In genomic region chr1:191099114-191099513, GRCm38 (mm10) we compare ENCODE assay signal across 11 mouse cellular contexts. TPM values are rescaled to one million over a fixed set of nuclear protein-coding genes. Genes with fewer than 3 reads are reported as not detected.
DNase-seq lines count a peak whose midpoint lies in the region; ATAC-seq and TF ChIP-seq lines count a peak whose summit lies in the region.
"Had no signal": no experiment of that assay in that cellular context is flagged by ENCODE, and none has a peak within 500 bp of the region (broad histone marks: within the 10 kb centered on the region; RNA-seq: fewer than 3 reads in every experiment).

No protein-coding gene starts in this region.

- DNase-seq in heart, postnatal 36 days: no peak
- DNase-seq in midbrain, embryonic 10.5 days (ENCODE audit: low spot score): no peak
- DNase-seq in limb, embryonic 14.5 days (ENCODE audit: low spot score): no peak
- DNase-seq in retina, embryonic 14.5 days (ENCODE audit: low spot score): no peak
- DNase-seq in frontal cortex, postnatal 36 days (ENCODE audit: low spot score in 2 of 2): no peak
- DNase-seq: adrenal gland, postnatal 25 days; cerebellum, adult 2 months; kidney, adult 9 months had no signal

- peak overlapping the region; percentile 99 for H3K4me2 ChIP-seq in heart, embryonic 13.5 days
- H3K4me2 ChIP-seq in midbrain, embryonic 16.5 days (ENCODE audit: low read length): no peak overlapping the region
- H3K4me2 ChIP-seq in limb, embryonic 14.5 days (replicated peaks; ENCODE audit: low read depth, low read length, severe bottlenecking): peak overlapping the region; percentile 97; the same call in 1 of the 2 replicates
- H3K4me2 ChIP-seq in stomach, embryonic 16.5 days (ENCODE audit: low read depth, low read length): peak overlapping the region; percentile 98

- H3K36me3 ChIP-seq in heart, embryonic 13.5 days: no peaks in the 10 kb centered on the region
- no peaks in the 10 kb centered on the region for H3K36me3 ChIP-seq in midbrain, embryonic 10.5 days
- no peaks in the 10 kb centered on the region for H3K36me3 ChIP-seq in midbrain, embryonic 16.5 days (ENCODE audit: control insufficient read depth, insufficient read depth, low read length)
- no peaks in the 10 kb centered on the region for H3K36me3 ChIP-seq in limb, embryonic 14.5 days (ENCODE audit: control insufficient read depth, insufficient read depth, low read length)
- no peaks in the 10 kb centered on the region for H3K36me3 ChIP-seq in stomach, embryonic 16.5 days (ENCODE audit: control insufficient read depth, insufficient read depth, low read length)

- no peak for ATAC-seq in heart, embryonic 13.5 days (ENCODE audit: extremely low read depth, insufficient number of reproducible peaks, low FRiP score, low TSS enrichment)
- ATAC-seq in midbrain, embryonic 16.5 days: no peak
- ATAC-seq in limb, embryonic 14.5 days (ENCODE audit: low FRiP score, low read depth): no peak
- ATAC-seq in stomach, embryonic 16.5 days (ENCODE audit: insufficient read depth, low FRiP score): no peak

- H3K27ac ChIP-seq in heart, embryonic 13.5 days (replicated peaks): no peak overlapping the region
- no peak overlapping the region for H3K27ac ChIP-seq in midbrain, embryonic 10.5 days (replicated peaks)
- H3K27ac ChIP-seq in midbrain, embryonic 16.5 days (ENCODE audit: low read length): no peak overlapping the region
- no peak overlapping the region for H3K27ac ChIP-seq in limb, embryonic 14.5 days (replicated peaks; ENCODE audit: low read depth, low read length)
- H3K27ac ChIP-seq in stomach, embryonic 16.5 days (ENCODE audit: low read length): no peak overlapping the region

- no peaks in the 10 kb centered on the region for H3K9me3 ChIP-seq in heart, embryonic 13.5 days
- H3K9me3 ChIP-seq in midbrain, embryonic 10.5 days (replicated peaks): no peaks in the 10 kb centered on the region
- H3K9me3 ChIP-seq in midbrain, embryonic 16.5 days (replicated peaks; ENCODE audit: control insufficient read depth, low read length, poor library complexity, severe bottlenecking): no peaks in the 10 kb centered on the region
- no peaks in the 10 kb centered on the region for H3K9me3 ChIP-seq in limb, embryonic 14.5 days (ENCODE audit: control insufficient read depth, low read length)
- no peaks in the 10 kb centered on the region for H3K9me3 ChIP-seq in stomach, embryonic 16.5 days (replicated peaks; ENCODE audit: control insufficient read depth, low read length)

- peaks cover 12% of the 10 kb centered on the region for H3K4me1 ChIP-seq in heart, embryonic 13.5 days
- peaks cover 19% of the 10 kb centered on the region for H3K4me1 ChIP-seq in midbrain, embryonic 10.5 days
- H3K4me1 ChIP-seq in midbrain, embryonic 16.5 days (ENCODE audit: control insufficient read depth, insufficient read depth, low read length): peaks cover 4% of the 10 kb centered on the region; the same call in 1 of the 2 replicates
- 0 out of 2 replicates have a peak, but pooled peaks cover 3% of the 10 kb centered on the region for H3K4me1 ChIP-seq in limb, embryonic 14.5 days (ENCODE audit: control insufficient read depth, insufficient read depth, low read length)
- H3K4me1 ChIP-seq in stomach, embryonic 16.5 days (ENCODE audit: control insufficient read depth, insufficient read depth, low read length): peaks cover 4% of the 10 kb centered on the region; the same call in 1 of the 2 replicates

- peaks cover 30% of the 10 kb centered on the region for H3K27me3 ChIP-seq in heart, embryonic 13.5 days (replicated peaks)
- H3K27me3 ChIP-seq in midbrain, embryonic 10.5 days (ENCODE audit: low read depth, poor library complexity, severe bottlenecking): peaks cover 56% of the 10 kb centered on the region
- peaks cover 15% of the 10 kb centered on the region for H3K27me3 ChIP-seq in midbrain, embryonic 16.5 days (ENCODE audit: control insufficient read depth, insufficient read depth, low read depth, low read length)
- peaks cover 6% of the 10 kb centered on the region; the same call in 1 of the 2 replicates for H3K27me3 ChIP-seq in limb, embryonic 14.5 days (ENCODE audit: control insufficient read depth, insufficient read depth, low read length)
- H3K27me3 ChIP-seq in stomach, embryonic 16.5 days (ENCODE audit: control insufficient read depth, insufficient read depth, low read length): no peaks in the 10 kb centered on the region

- 41% methylated on average over 5 of the region's 5 CpGs for WGBS in heart, embryonic 13.5 days
- WGBS in midbrain, embryonic 10.5 days: 47% methylated on average over 5 of the region's 5 CpGs
- WGBS in midbrain, embryonic 16.5 days: 49% methylated on average over 5 of the region's 5 CpGs
- WGBS in limb, embryonic 14.5 days: 35% methylated on average over 5 of the region's 5 CpGs
- WGBS in stomach, embryonic 16.5 days: 40% methylated on average over 5 of the region's 5 CpGs

- intact Hi-C loops in heart, postnatal 36 days (cut with DNase I): no loop called here

- H3K4me3 ChIP-seq in heart, embryonic 13.5 days: peak overlapping the region; percentile 71; the same call in 1 of the 2 replicates
- peak overlapping the region; percentile 80; the same call in 1 of the 2 replicates for H3K4me3 ChIP-seq in midbrain, embryonic 10.5 days
- no peak overlapping the region for H3K4me3 ChIP-seq in midbrain, embryonic 16.5 days (ENCODE audit: low read depth, low read length)
- peak overlapping the region; percentile 67; the same call in 1 of the 2 replicates for H3K4me3 ChIP-seq in limb, embryonic 14.5 days (replicated peaks; ENCODE audit: low read length)
- H3K4me3 ChIP-seq in stomach, embryonic 16.5 days (replicated peaks; ENCODE audit: low read length): peak overlapping the region; percentile 65; the same call in 1 of the 2 replicates

- TF ChIP-seq POLR2A in limb, embryonic 14.5 days (IDR thresholded peaks at IDR 0.05; ENCODE audit: borderline replicate concordance, extremely low read depth, insufficient read depth, insufficient read length): no peak

- H3K9ac ChIP-seq in heart, embryonic 13.5 days: no peak overlapping the region
- H3K9ac ChIP-seq in midbrain, embryonic 16.5 days (ENCODE audit: low read depth, low read length): no peak overlapping the region
- H3K9ac ChIP-seq in limb, embryonic 14.5 days (ENCODE audit: low read depth, low read length, severe bottlenecking): no peak overlapping the region
- H3K9ac ChIP-seq in stomach, embryonic 16.5 days (ENCODE audit: low read length): no peak overlapping the region

RNA-seq across cellular contexts. Expression of gene Batf3, which starts 1.5 kb away (rescaled TPM):
- polyA plus RNA-seq in heart, embryonic 13.5 days (2015; fragmentation: Nextera tagmentation; extraction: Ambion mirVana): 3.5 and 4.3 TPM in 2 replicates
- under 1 TPM; 0.39 to 0.62 TPM for total RNA-seq in heart, postnatal 36 days (2021)
- polyA plus RNA-seq in midbrain, embryonic 10.5 days (2016; fragmentation: Nextera tagmentation; extraction: Ambion mirVana): 3.7 and 4.1 TPM in 2 replicates
- 0.80 and 1.6 TPM in 2 replicates for polyA plus RNA-seq in midbrain, embryonic 16.5 days (2015; fragmentation: Nextera tagmentation; extraction: Ambion mirVana)
- 16.1 and 16.5 TPM in 2 replicates for polyA plus RNA-seq in limb, embryonic 14.5 days (2012; rRNA removed)
- polyA plus RNA-seq in limb, embryonic 14.5 days (2014; fragmentation: Nextera tagmentation; extraction: Ambion mirVana): 11.2 and 14.9 TPM in 2 replicates
- polyA plus RNA-seq in stomach, embryonic 16.5 days (2015; fragmentation: Nextera tagmentation; extraction: Ambion mirVana): 8.0 and 8.4 TPM in 2 replicates

RNA-seq across cellular contexts. Expression of gene Nsl1, which starts 36.3 kb away (rescaled TPM):
- 12.4 and 14.0 TPM in 2 replicates for polyA plus RNA-seq in heart, embryonic 13.5 days (2015; fragmentation: Nextera tagmentation; extraction: Ambion mirVana)
- total RNA-seq in heart, postnatal 36 days (2021): under 1 TPM; 0.27 to 0.75 TPM
- polyA plus RNA-seq in midbrain, embryonic 10.5 days (2016; fragmentation: Nextera tagmentation; extraction: Ambion mirVana): 34.9 and 35.9 TPM in 2 replicates
- 2.4 and 3.2 TPM in 2 replicates for polyA plus RNA-seq in midbrain, embryonic 16.5 days (2015; fragmentation: Nextera tagmentation; extraction: Ambion mirVana)
- polyA plus RNA-seq in limb, embryonic 14.5 days (2012; rRNA removed): 15.4 and 17.2 TPM in 2 replicates
- 11.6 and 13.9 TPM in 2 replicates for polyA plus RNA-seq in limb, embryonic 14.5 days (2014; fragmentation: Nextera tagmentation; extraction: Ambion mirVana)
- polyA plus RNA-seq in stomach, embryonic 16.5 days (2015; fragmentation: Nextera tagmentation; extraction: Ambion mirVana): 15.6 and 17.9 TPM in 2 replicates

RNA-seq across cellular contexts. Expression of gene Tatdn3, which starts 36.4 kb away (rescaled TPM):
- 15.8 and 17.5 TPM in 2 replicates for polyA plus RNA-seq in heart, embryonic 13.5 days (2015; fragmentation: Nextera tagmentation; extraction: Ambion mirVana)
- 10 to 100 TPM; 12.2 to 15.5 TPM for total RNA-seq in heart, postnatal 36 days (2021)
- polyA plus RNA-seq in midbrain, embryonic 10.5 days (2016; fragmentation: Nextera tagmentation; extraction: Ambion mirVana): 10.4 and 11.1 TPM in 2 replicates
- 14.1 and 16.7 TPM in 2 replicates for polyA plus RNA-seq in midbrain, embryonic 16.5 days (2015; fragmentation: Nextera tagmentation; extraction: Ambion mirVana)
- polyA plus RNA-seq in limb, embryonic 14.5 days (2012; rRNA removed): 25.9 and 27.8 TPM in 2 replicates
- 15.7 and 17.2 TPM in 2 replicates for polyA plus RNA-seq in limb, embryonic 14.5 days (2014; fragmentation: Nextera tagmentation; extraction: Ambion mirVana)
- polyA plus RNA-seq in stomach, embryonic 16.5 days (2015; fragmentation: Nextera tagmentation; extraction: Ambion mirVana): 14.1 and 15.1 TPM in 2 replicates
